Mouse (Mus musculus) hindbrain, postnatal 0 days (tissue): ENCODE data around the gene Gpatch2. TPM values are rescaled to one million over a fixed set of nuclear protein-coding genes. Genes with fewer than 3 reads are reported as not detected.

Source experiments
- ATAC-seq: fragments of 200-750 bp; cut with Nextera tagmentation; 2 replicates; pipeline ENCODE4 v1.8.0; 2017; ENCODE audit warnings: mild to moderate bottlenecking, moderate TSS enrichment, moderate library complexity
- DNase-seq: peaks from one replicate; pipeline ENCODE4 v3.0.0-alpha.2; 2015; ENCODE audit warnings: low spot score
- H3K27ac ChIP-seq: fragments of 300-500 bp; sonication (generic); 2 replicates; pipeline ENCODE4 v1.5.1; 2014; ENCODE audit warnings: mild to moderate bottlenecking
- H3K27me3 ChIP-seq: fragments of 300-500 bp; sonication (generic); 2 replicates; pipeline ENCODE4 v1.6.1; 2014; ENCODE audit warnings: low read length, mixed read lengths; ENCODE audit not compliant: insufficient read depth
- H3K36me3 ChIP-seq: fragments of 300-500 bp; sonication (generic); 2 replicates; pipeline ENCODE4 v1.6.1; 2014; ENCODE audit warnings: low read length, mixed read lengths; ENCODE audit not compliant: insufficient read depth
- H3K4me1 ChIP-seq: fragments of 300-500 bp; sonication (generic); 2 replicates; pipeline ENCODE4 v1.6.1; 2014; ENCODE audit warnings: antibody characterized with exemption, low read length, mixed read lengths; ENCODE audit not compliant: insufficient read depth
- H3K4me2 ChIP-seq: fragments of 300-500 bp; sonication (generic); 2 replicates; pipeline ENCODE4 v1.6.1; 2014; ENCODE audit warnings: low read depth, mild to moderate bottlenecking, low read length, moderate library complexity, mixed read lengths
- H3K4me3 ChIP-seq: fragments of 300-500 bp; sonication (generic); 2 replicates; pipeline ENCODE4 v1.5.1; 2014; ENCODE audit warnings: low read length
- H3K9ac ChIP-seq: fragments of 300-500 bp; sonication (generic); replicated peaks from 2 replicates; pipeline ENCODE4 v1.6.1; 2014; ENCODE audit warnings: mild to moderate bottlenecking, low read length, moderate library complexity, mixed read lengths
- H3K9me3 ChIP-seq: fragments of 300-500 bp; sonication (generic); 2 replicates; pipeline ENCODE4 v1.6.1; 2016; ENCODE audit warnings: low read length, mixed read lengths
- CTCF ChIP-seq: IDR thresholded peaks from 2 replicates; pipeline ENCODE4 v1.5.1; 2016; ENCODE audit warnings: antibody characterized with exemption, control low read depth, low read depth
- WGBS: fragments of 180-500 bp; shearing (Covaris S2); extraction: QIAGEN DNeasy Blood & Tissue Kit; methylation state at CpG from one replicate; pipeline ENCODE4 v1.1.7; 2014; 5-methylcytosine and 5-hydroxymethylcytosine counted together
- polyA plus RNA-seq: library from polyadenylated mRNA; unstranded; fragments of >200 nt; fragmentation: Nextera tagmentation; extraction: Ambion mirVana; gene quantifications from 2 replicates; pipeline ENCODE4 v1.2.1, GENCODE M21; 2015
- total RNA-seq: library from RNA; depleted of rRNA; stranded (reverse); fragments of >200 nt; gene quantifications from 2 replicates; pipeline ENCODE4 v1.2.3, GENCODE M21; 2014

Gene Gpatch2
- total and polyA plus RNA-seq, 2 experiments from 2014 or later: 12.4 to 20.1 TPM

GRCm38 (mm10) chr1:187244734-187245133, 29.4 kb downstream of the Gpatch2 start:
- no peaks in the 10 kb centered on the region for H3K4me1 ChIP-seq
- H3K27me3 ChIP-seq: no peaks in the 10 kb centered on the region
- TF ChIP-seq CTCF: no peak
- H3K4me3 ChIP-seq: no peak overlapping the region
- DNase-seq (no peak), ATAC-seq (no peak)
- no peak overlapping the region for H3K4me2 ChIP-seq
- no peaks in the 10 kb centered on the region for H3K9me3 ChIP-seq
- H3K27ac ChIP-seq: no peak overlapping the region
- no peaks in the 10 kb centered on the region for H3K36me3 ChIP-seq
- H3K9ac ChIP-seq: no peak overlapping the region
- 80% methylated on average over 5 of the region's 5 CpGs for WGBS

- WGBS: 93% methylated on average over 1 of the region's 1 CpGs
- no peak for TF ChIP-seq CTCF
- H3K36me3 ChIP-seq: no peaks in the 10 kb centered on the region
- no peaks in the 10 kb centered on the region for H3K27me3 ChIP-seq
- no peaks in the 10 kb centered on the region for H3K9me3 ChIP-seq
- 0 out of 2 replicates have a peak, but pooled peaks cover 3% of the 10 kb centered on the region for H3K4me1 ChIP-seq
- H3K27ac ChIP-seq: no peak overlapping the region
- no peak for DNase-seq
- no peak overlapping the region for H3K4me3 ChIP-seq
- no peak overlapping the region for H3K9ac ChIP-seq
- no peak overlapping the region for H3K4me2 ChIP-seq
- peak; percentile 29 for ATAC-seq
Measured at GRCm38 (mm10) chr1:187250741-187251262, 35.5 kb downstream of the Gpatch2 start.

GRCm38 (mm10) chr1:187258756-187259155, 43.4 kb downstream of the Gpatch2 start:
- no peak overlapping the region for H3K9ac ChIP-seq
- H3K27me3 ChIP-seq: no peaks in the 10 kb centered on the region
- H3K4me2 ChIP-seq: no peak overlapping the region
- peak; percentile 39 for DNase-seq
- TF ChIP-seq CTCF: peak; percentile 53
- no peaks in the 10 kb centered on the region for H3K9me3 ChIP-seq
- no peak overlapping the region for H3K4me3 ChIP-seq
- no peak overlapping the region for H3K27ac ChIP-seq
- no peak for ATAC-seq
- H3K4me1 ChIP-seq: no peaks in the 10 kb centered on the region
- WGBS: 71% methylated on average over 4 of the region's 4 CpGs
- H3K36me3 ChIP-seq: no peaks in the 10 kb centered on the region

- Histone ChIP-seq H3K36me3 (no peaks in the 10 kb centered on the region), H3K4me2 (no peak overlapping the region), H3K4me3 (no peak overlapping the region), H3K9me3 (no peaks in the 10 kb centered on the region), H3K27me3 (no peaks in the 10 kb centered on the region), H3K9ac (no peak overlapping the region), H3K27ac (no peak overlapping the region), H3K4me1 (0 out of 2 replicates have a peak, but pooled peaks cover 6% of the 10 kb centered on the region)
- TF ChIP-seq CTCF: no peak
- WGBS: 64% methylated on average over 4 of the region's 4 CpGs
- DNase-seq (peak; percentile 31), ATAC-seq (no peak)
Measured at GRCm38 (mm10) chr1:187267601-187268000, 52.3 kb downstream of the Gpatch2 start.

- no peak for ATAC-seq
- Histone ChIP-seq H3K27ac (no peak overlapping the region), H3K4me1 (0 out of 2 replicates have a peak, but pooled peaks cover 6% of the 10 kb centered on the region), H3K4me2 (no peak overlapping the region), H3K9ac (no peak overlapping the region), H3K9me3 (no peaks in the 10 kb centered on the region), H3K36me3 (no peaks in the 10 kb centered on the region), H3K27me3 (no peaks in the 10 kb centered on the region), H3K4me3 (no peak overlapping the region)
- no peak for TF ChIP-seq CTCF
- WGBS: 55% methylated on average over 10 of the region's 10 CpGs
- peak; percentile 24 for DNase-seq
Measured at GRCm38 (mm10) chr1:187270318-187271247, 55.3 kb downstream of the Gpatch2 start.

GRCm38 (mm10) chr1:187277324-187277723, 62.0 kb downstream of the Gpatch2 start:
- TF ChIP-seq CTCF: no peak
- Histone ChIP-seq H3K4me2 (no peak overlapping the region), H3K27ac (no peak overlapping the region), H3K9ac (no peak overlapping the region), H3K9me3 (no peaks in the 10 kb centered on the region), H3K4me1 (no peaks in the 10 kb centered on the region), H3K4me3 (no peak overlapping the region), H3K27me3 (no peaks in the 10 kb centered on the region), H3K36me3 (no peaks in the 10 kb centered on the region)
- DNase-seq (no peak), ATAC-seq (no peak)
- WGBS: 74% methylated on average over 9 of the region's 9 CpGs

GRCm38 (mm10) chr1:187278472-187278871, 63.2 kb downstream of the Gpatch2 start:
- Histone ChIP-seq H3K4me1 (no peaks in the 10 kb centered on the region), H3K27ac (no peak overlapping the region), H3K4me3 (no peak overlapping the region), H3K9me3 (no peaks in the 10 kb centered on the region), H3K9ac (no peak overlapping the region), H3K4me2 (no peak overlapping the region), H3K27me3 (no peaks in the 10 kb centered on the region), H3K36me3 (no peaks in the 10 kb centered on the region)
- ATAC-seq (no peak), DNase-seq (no peak)
- no peak for TF ChIP-seq CTCF
- WGBS: 62% methylated on average over 5 of the region's 5 CpGs
